Mouse (Mus musculus) midbrain, embryonic 10.5 days (tissue): ENCODE results near the gene Dcaf12. TPM values are rescaled to one million over a fixed set of nuclear protein-coding genes. Genes with fewer than 3 reads are reported as not detected.

Experiments used
- DNase-seq: peaks from one replicate; pipeline ENCODE4 v3.0.0-alpha.2; 2017; ENCODE audit warnings: low spot score
- H3K27ac ChIP-seq: fragments of 300-500 bp; sonication (generic); replicated peaks from 2 replicates; pipeline ENCODE4 v1.5.1; 2016; ENCODE audit warnings: mild to moderate bottlenecking
- H3K27me3 ChIP-seq: fragments of 300-500 bp; sonication (generic); 2 replicates; pipeline ENCODE4 v1.6.1; 2016; ENCODE audit warnings: low read depth, mild to moderate bottlenecking; ENCODE audit not compliant: poor library complexity, severe bottlenecking
- H3K36me3 ChIP-seq: fragments of 300-500 bp; sonication (generic); 2 replicates; pipeline ENCODE4 v1.6.1; 2016; ENCODE audit warnings: mild to moderate bottlenecking, moderate library complexity
- H3K4me1 ChIP-seq: fragments of 300-500 bp; sonication (generic); 2 replicates; pipeline ENCODE4 v1.6.1; 2016
- H3K4me3 ChIP-seq: fragments of 300-500 bp; sonication (generic); 2 replicates; pipeline ENCODE4 v1.5.1; 2016; ENCODE audit warnings: mild to moderate bottlenecking, moderate library complexity
- H3K9me3 ChIP-seq: fragments of 300-500 bp; sonication (generic); replicated peaks from 2 replicates; pipeline ENCODE4 v1.6.1; 2016; ENCODE audit warnings: mild to moderate bottlenecking
- WGBS: fragments of 180-500 bp; shearing (Covaris S2); methylation state at CpG from one replicate; pipeline ENCODE4 v1.1.7; 2016; 5-methylcytosine and 5-hydroxymethylcytosine counted together
- polyA plus RNA-seq: library from polyadenylated mRNA; unstranded; fragments of >200 nt; fragmentation: Nextera tagmentation; extraction: Ambion mirVana; gene quantifications from 2 replicates; pipeline ENCODE4 v1.2.1, GENCODE M21; 2016

Dcaf12 gene
- polyA plus RNA-seq, 1 experiment from 2014 or later = 61.7 TPM

GRCm38 (mm10) chr4:41259019-41259418 is 55.7 kb downstream of the Dcaf12 start:
- H3K36me3 ChIP-seq = peaks cover 55% of the 10 kb centered on the region

GRCm38 (mm10) chr4:41257752-41258151 is 56.9 kb downstream of the Dcaf12 start:
- Histone ChIP-seq H3K4me3 (no peak overlapping the region), H3K36me3 (peaks cover 45% of the 10 kb centered on the region), H3K27me3 (no peaks in the 10 kb centered on the region), H3K4me1 (no peaks in the 10 kb centered on the region), H3K9me3 (no peaks in the 10 kb centered on the region), H3K27ac (no peak overlapping the region)
- 97% methylated on average over 1 of the region's 1 CpGs for WGBS
- DNase-seq = no peak

More at GRCm38 (mm10) chr4:41259019-41259418, 55.7 kb downstream of the Dcaf12 start:
- no peaks in the 10 kb centered on the region for H3K9me3 ChIP-seq
- H3K27me3 ChIP-seq = no peaks in the 10 kb centered on the region
- H3K4me1 ChIP-seq = no peaks in the 10 kb centered on the region
- 93% methylated on average over 4 of the region's 4 CpGs for WGBS
- no peak for DNase-seq
- no peak overlapping the region for H3K4me3 ChIP-seq
- H3K27ac ChIP-seq = no peak overlapping the region

DNA sequence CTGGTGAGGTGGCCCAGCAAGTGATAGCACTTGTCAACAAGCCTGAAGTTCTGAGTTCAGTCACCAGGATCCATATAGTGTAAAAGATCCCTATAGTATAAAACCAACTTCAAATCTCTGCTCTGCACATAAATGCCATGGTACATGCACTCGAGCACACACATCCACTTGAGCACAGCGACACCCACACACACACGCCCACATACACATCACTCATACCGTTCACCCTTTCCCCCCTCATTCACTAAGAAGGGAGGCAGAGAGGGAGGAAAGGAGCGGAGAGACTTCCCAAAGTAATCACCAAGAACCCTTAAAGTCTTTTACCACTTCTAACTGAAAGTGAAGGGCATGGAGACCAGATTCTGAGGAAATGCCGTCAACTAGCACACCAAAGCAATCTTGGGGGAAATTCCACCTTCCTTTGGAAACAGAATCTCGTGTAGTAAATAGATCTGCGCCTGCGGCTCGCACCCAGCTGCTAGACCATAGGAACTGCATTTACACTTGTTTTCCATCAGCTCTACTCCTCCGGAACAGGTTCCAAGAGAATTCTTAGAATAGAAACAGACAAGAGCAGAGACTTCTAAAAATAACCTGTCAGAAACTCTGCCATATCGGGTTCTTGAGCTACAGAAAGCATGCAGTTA is 59.0 kb downstream of the Dcaf12 start:
- 94% methylated on average over 12 of the region's 12 CpGs for WGBS
- peaks cover 42% of the 10 kb centered on the region for H3K36me3 ChIP-seq

DNA sequence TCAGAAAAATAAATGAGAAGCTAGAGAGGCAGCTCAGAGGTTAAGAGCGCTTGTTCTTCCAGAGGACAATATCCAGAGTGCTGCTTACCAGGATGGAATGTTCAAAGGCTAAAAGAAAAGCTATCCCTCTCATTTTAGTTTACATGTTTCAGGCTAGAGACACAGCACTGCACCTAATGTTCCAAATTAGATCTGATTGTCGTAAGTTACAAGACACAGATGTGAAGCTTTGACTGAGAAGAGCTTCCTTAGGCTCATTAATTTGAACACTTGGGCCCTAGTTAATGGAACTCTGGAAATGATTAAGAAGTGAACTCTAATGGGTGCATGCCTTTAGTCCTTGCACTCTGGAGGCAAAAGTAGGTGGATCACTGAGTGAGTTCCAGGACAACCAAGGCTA is 60.9 kb downstream of the Dcaf12 start:
- H3K27me3 ChIP-seq = no peaks in the 10 kb centered on the region
- DNase-seq = no peak
- H3K27ac ChIP-seq = no peak overlapping the region
- H3K4me1 ChIP-seq = no peaks in the 10 kb centered on the region
- WGBS = 94% methylated on average over 2 of the region's 2 CpGs
- no peaks in the 10 kb centered on the region for H3K9me3 ChIP-seq
- peaks cover 56% of the 10 kb centered on the region for H3K36me3 ChIP-seq
- H3K4me3 ChIP-seq = no peak overlapping the region

More for the DNA sequence above, 59.0 kb downstream of the Dcaf12 start:
- Histone ChIP-seq H3K4me1 (no peaks in the 10 kb centered on the region), H3K9me3 (no peaks in the 10 kb centered on the region), H3K27me3 (no peaks in the 10 kb centered on the region), H3K27ac (no peak overlapping the region), H3K4me3 (no peak overlapping the region)
- DNase-seq = no peak

GRCm38 (mm10) chr4:41245408-41245807 is 69.3 kb downstream of the Dcaf12 start:
- Histone ChIP-seq H3K36me3 (peaks cover 93% of the 10 kb centered on the region), H3K9me3 (no peaks in the 10 kb centered on the region), H3K27ac (no peak overlapping the region), H3K4me1 (no peaks in the 10 kb centered on the region), H3K27me3 (no peaks in the 10 kb centered on the region), H3K4me3 (no peak overlapping the region)
- WGBS = 91% methylated on average over 2 of the region's 2 CpGs
- DNase-seq = no peak

Other genes with a start within 250 kb of the Dcaf12 start
- gene Aqp3, start 216.7 kb downstream of the Dcaf12 start, polyA plus RNA-seq = 2.5 and 5.0 TPM in 2 replicates
- gene Nol6, start 190.4 kb downstream of the Dcaf12 start, polyA plus RNA-seq = 28.8 and 31.6 TPM in 2 replicates
- gene Ube2r2, start 179.1 kb downstream of the Dcaf12 start, polyA plus RNA-seq = 81.8 and 92.9 TPM in 2 replicates
- gene Ubap2, start 39.7 kb downstream of the Dcaf12 start, polyA plus RNA-seq = 77.0 and 86.5 TPM in 2 replicates
- gene Ubap1, start 34.1 kb upstream of the Dcaf12 start, polyA plus RNA-seq = 81.8 and 85.7 TPM in 2 replicates
- gene Kif24, start 150.0 kb upstream of the Dcaf12 start, polyA plus RNA-seq = 13.5 and 15.1 TPM in 2 replicates
- 63.3 and 65.6 TPM in 2 replicates for gene Nudt2, start 150.3 kb upstream of the Dcaf12 start, polyA plus RNA-seq
- gene AI464131, start 188.2 kb upstream of the Dcaf12 start, polyA plus RNA-seq = 7.3 and 9.2 TPM in 2 replicates
- gene 1110017D15Rik, start 202.4 kb upstream of the Dcaf12 start, polyA plus RNA-seq = 3.4 and 4.2 TPM in 2 replicates